Mouse (Mus musculus) embryonic facial prominence, embryonic 14.5 days (tissue): ENCODE results near the gene Ccdc174. TPM values are rescaled to one million over a fixed set of nuclear protein-coding genes. Genes with fewer than 3 reads are reported as not detected.
A peak's percentile ranks its signal among the peaks of the same experiment; 100 is the strongest.
"Not testable (repeated sequence)": the region's sequence is repeated elsewhere in the genome, so short reads cannot be mapped to it uniquely, and the experiment has no call there.

Experiments
- ATAC-seq: fragments of 200-750 bp; cut with Nextera tagmentation; 2 replicates; pipeline ENCODE4 v1.8.0; 2017; ENCODE audit warnings: low read depth, moderate number of reproducible peaks, moderate TSS enrichment
- DNase-seq: peaks from one replicate; pipeline ENCODE4 v3.0.0-alpha.2; 2015; ENCODE audit warnings: low spot score
- H3K27ac ChIP-seq: fragments of 300-500 bp; sonication (generic); replicated peaks from 2 replicates; pipeline ENCODE4 v1.5.1; 2014; ENCODE audit warnings: low read depth, mild to moderate bottlenecking, low read length, moderate library complexity
- H3K27me3 ChIP-seq: fragments of 300-500 bp; sonication (generic); replicated peaks from 2 replicates; pipeline ENCODE4 v1.6.1; 2014; ENCODE audit warnings: low read length; ENCODE audit not compliant: control insufficient read depth, insufficient read depth
- H3K36me3 ChIP-seq: fragments of 300-500 bp; sonication (generic); 2 replicates; pipeline ENCODE4 v1.6.1; 2014; ENCODE audit warnings: low read length, mixed read lengths; ENCODE audit not compliant: control insufficient read depth, insufficient read depth
- H3K4me1 ChIP-seq: fragments of 300-500 bp; sonication (generic); 2 replicates; pipeline ENCODE4 v1.6.1; 2014; ENCODE audit warnings: antibody characterized with exemption, low read length; ENCODE audit not compliant: control insufficient read depth, insufficient read depth
- H3K4me2 ChIP-seq: fragments of 300-500 bp; sonication (generic); 2 replicates; pipeline ENCODE4 v1.6.1; 2014; ENCODE audit warnings: low read depth, mild to moderate bottlenecking, low read length, moderate library complexity, mixed read lengths
- H3K4me3 ChIP-seq: fragments of 300-500 bp; sonication (generic); 2 replicates; pipeline ENCODE4 v1.5.1; 2014; ENCODE audit warnings: low read depth, mild to moderate bottlenecking, low read length
- H3K9ac ChIP-seq: fragments of 300-500 bp; sonication (generic); 2 replicates; pipeline ENCODE4 v1.6.1; 2014; ENCODE audit warnings: low read depth, mild to moderate bottlenecking, low read length, moderate library complexity, mixed read lengths
- H3K9me3 ChIP-seq: fragments of 300-500 bp; sonication (generic); 2 replicates; pipeline ENCODE4 v1.6.1; 2016; ENCODE audit warnings: low read length; ENCODE audit not compliant: control insufficient read depth
- WGBS: fragments of 180-500 bp; shearing (Covaris S2); extraction: QIAGEN DNeasy Blood & Tissue Kit; methylation state at CpG from one replicate; pipeline ENCODE4 v1.1.7; 2014; 5-methylcytosine and 5-hydroxymethylcytosine counted together
- polyA plus RNA-seq: library from polyadenylated mRNA; unstranded; fragments of >200 nt; fragmentation: Nextera tagmentation; extraction: Ambion mirVana; gene quantifications from 2 replicates; pipeline ENCODE4 v1.2.1, GENCODE M21; 2014

Gene Ccdc174
- polyA plus RNA-seq, 1 experiment from 2014 or later = 27.0 TPM

- no peaks in the 10 kb centered on the region for H3K4me1 ChIP-seq
- ATAC-seq (no peak), DNase-seq (no peak)
- H3K9me3 ChIP-seq = no peaks in the 10 kb centered on the region
- no peak overlapping the region for H3K27ac ChIP-seq
- H3K4me3 ChIP-seq = no peak overlapping the region
- no peak overlapping the region for H3K9ac ChIP-seq
- peaks cover 91% of the 10 kb centered on the region for H3K36me3 ChIP-seq
- no peaks in the 10 kb centered on the region for H3K27me3 ChIP-seq
- 91% methylated on average over 3 of the region's 3 CpGs for WGBS
- no peak overlapping the region for H3K4me2 ChIP-seq
These were observed 18.9 kb downstream of the Ccdc174 start for GRCm38 (mm10) chr6:91896783-91897182.

GRCm38 (mm10) chr6:91901505-91901904 is 23.7 kb downstream of the Ccdc174 start:
- no peak overlapping the region for H3K27ac ChIP-seq
- no peak overlapping the region for H3K9ac ChIP-seq
- H3K4me2 ChIP-seq = no peak overlapping the region
- peaks cover 54% of the 10 kb centered on the region for H3K36me3 ChIP-seq
- no peaks in the 10 kb centered on the region for H3K9me3 ChIP-seq
- H3K4me1 ChIP-seq = no peaks in the 10 kb centered on the region
- H3K4me3 ChIP-seq = no peak overlapping the region
- 28% methylated on average over 5 of the region's 5 CpGs for WGBS
- no peaks in the 10 kb centered on the region for H3K27me3 ChIP-seq
- DNase-seq = peak; percentile 87
- peak; percentile 63; the same call in 1 of the 2 replicates for ATAC-seq

GRCm38 (mm10) chr6:91902509-91902908 is 24.7 kb downstream of the Ccdc174 start, which contains the start of gene 4930590J08Rik:
Gene 4930590J08Rik, plus strand, starts transcription at chr6:91902809.
- ATAC-seq, DNase-seq, H3K9ac ChIP-seq, H3K4me2 ChIP-seq, H3K9me3 ChIP-seq, H3K27ac ChIP-seq, H3K27me3 ChIP-seq, H3K4me1 ChIP-seq, H3K4me3 ChIP-seq: not testable (repeated sequence)
- WGBS = 95% methylated on average over 2 of the region's 2 CpGs
- peaks cover 44% of the 10 kb centered on the region for H3K36me3 ChIP-seq

- no peaks in the 10 kb centered on the region for H3K36me3 ChIP-seq
- no peak overlapping the region for H3K4me2 ChIP-seq
- H3K4me3 ChIP-seq = no peak overlapping the region
- 85% methylated on average over 10 of the region's 10 CpGs for WGBS
- no peak overlapping the region for H3K27ac ChIP-seq
- H3K4me1 ChIP-seq = no peaks in the 10 kb centered on the region
- no peaks in the 10 kb centered on the region for H3K27me3 ChIP-seq
- no peaks in the 10 kb centered on the region for H3K9me3 ChIP-seq
- no peak for DNase-seq
- no peak overlapping the region for H3K9ac ChIP-seq
- no peak for ATAC-seq
These were observed 36.2 kb downstream of the Ccdc174 start for GRCm38 (mm10) chr6:91914011-91914410.

- Histone ChIP-seq H3K4me2 (no peak overlapping the region), H3K4me3 (no peak overlapping the region), H3K27me3 (no peaks in the 10 kb centered on the region), H3K9ac (no peak overlapping the region), H3K36me3 (no peaks in the 10 kb centered on the region), H3K9me3 (no peaks in the 10 kb centered on the region), H3K27ac (no peak overlapping the region), H3K4me1 (no peaks in the 10 kb centered on the region)
- DNase-seq (peak; percentile 31), ATAC-seq (no peak)
- WGBS = 36% methylated on average over 4 of the region's 4 CpGs
These were observed 39.4 kb downstream of the Ccdc174 start for GRCm38 (mm10) chr6:91917286-91917685.

- Histone ChIP-seq H3K36me3 (no peaks in the 10 kb centered on the region), H3K4me2 (no peak overlapping the region), H3K4me3 (no peak overlapping the region), H3K27ac (no peak overlapping the region), H3K27me3 (no peaks in the 10 kb centered on the region), H3K4me1 (no peaks in the 10 kb centered on the region), H3K9ac (no peak overlapping the region), H3K9me3 (no peaks in the 10 kb centered on the region)
- no peak for DNase-seq
- no peak for ATAC-seq
- WGBS = 74% methylated on average over 11 of the region's 11 CpGs
These were observed 39.9 kb downstream of the Ccdc174 start for GRCm38 (mm10) chr6:91917716-91918115.

GRCm38 (mm10) chr6:91931231-91931630 is 53.4 kb downstream of the Ccdc174 start:
- peak; percentile 50 for DNase-seq
- H3K27ac ChIP-seq = no peak overlapping the region
- no peak for ATAC-seq
- H3K4me2 ChIP-seq = no peak overlapping the region
- no peaks in the 10 kb centered on the region for H3K27me3 ChIP-seq
- no peak overlapping the region for H3K4me3 ChIP-seq
- H3K36me3 ChIP-seq = no peaks in the 10 kb centered on the region
- no peak overlapping the region for H3K9ac ChIP-seq
- no peaks in the 10 kb centered on the region for H3K4me1 ChIP-seq
- 57% methylated on average over 5 of the region's 5 CpGs for WGBS
- H3K9me3 ChIP-seq = no peaks in the 10 kb centered on the region

- H3K27me3 ChIP-seq = no peaks in the 10 kb centered on the region
- no peak for ATAC-seq
- DNase-seq = no peak
These were observed 60.6 kb downstream of the Ccdc174 start for GRCm38 (mm10) chr6:91938491-91938890.

GRCm38 (mm10) chr6:91948426-91948825 is 70.6 kb downstream of the Ccdc174 start:
- Histone ChIP-seq H3K4me1 (no peaks in the 10 kb centered on the region), H3K27ac (no peak overlapping the region), H3K4me3 (no peak overlapping the region), H3K9me3 (no peaks in the 10 kb centered on the region), H3K9ac (no peak overlapping the region), H3K4me2 (no peak overlapping the region), H3K27me3 (no peaks in the 10 kb centered on the region), H3K36me3 (no peaks in the 10 kb centered on the region)
- no peak for ATAC-seq
- DNase-seq = no peak
- WGBS = 74% methylated on average over 2 of the region's 2 CpGs

More at GRCm38 (mm10) chr6:91938491-91938890, 60.6 kb downstream of the Ccdc174 start:
- H3K9me3 ChIP-seq = no peaks in the 10 kb centered on the region
- no peak overlapping the region for H3K4me3 ChIP-seq
- WGBS = 60% methylated on average over 4 of the region's 4 CpGs
- H3K4me1 ChIP-seq = no peaks in the 10 kb centered on the region
- no peak overlapping the region for H3K9ac ChIP-seq
- H3K4me2 ChIP-seq = no peak overlapping the region
- no peaks in the 10 kb centered on the region for H3K36me3 ChIP-seq
- H3K27ac ChIP-seq = no peak overlapping the region
